Mouse (Mus musculus): ENCODE measurements around the gene Kcnj6.

GRCm38 (mm10) chr16:94946848-94947247, 50.7 kb downstream of the Kcnj6 start:
- TF ChIP-seq POLR2A (IDR thresholded peaks at IDR 0.05; ENCODE audit: low read depth, low read length) (no peak), CTCF (IDR thresholded peaks at IDR 0.05; ENCODE audit: extremely low read depth, insufficient read depth, insufficient read length, insufficient replicate concordance) (no peak)

Measured in spleen, adult 2 months (tissue).